Mouse (Mus musculus) spleen, adult 2 months (tissue): ENCODE results near the gene Pla2g2f.

ENCODE experiments used
- CTCF ChIP-seq: fragments of 200-500 bp; IDR thresholded peaks from 2 replicates; pipeline ENCODE4 v1.5.1; 2011; ENCODE audit warnings: mild to moderate bottlenecking, inconsistent platforms; ENCODE audit not compliant: insufficient read depth, insufficient read length, insufficient replicate concordance; ENCODE audit errors: extremely low read depth
- POLR2A ChIP-seq: fragments of 200-500 bp; IDR thresholded peaks from 2 replicates; pipeline ENCODE4 v1.6.1; 2011; ENCODE audit warnings: low read depth, low read length, inconsistent platforms

DNA sequence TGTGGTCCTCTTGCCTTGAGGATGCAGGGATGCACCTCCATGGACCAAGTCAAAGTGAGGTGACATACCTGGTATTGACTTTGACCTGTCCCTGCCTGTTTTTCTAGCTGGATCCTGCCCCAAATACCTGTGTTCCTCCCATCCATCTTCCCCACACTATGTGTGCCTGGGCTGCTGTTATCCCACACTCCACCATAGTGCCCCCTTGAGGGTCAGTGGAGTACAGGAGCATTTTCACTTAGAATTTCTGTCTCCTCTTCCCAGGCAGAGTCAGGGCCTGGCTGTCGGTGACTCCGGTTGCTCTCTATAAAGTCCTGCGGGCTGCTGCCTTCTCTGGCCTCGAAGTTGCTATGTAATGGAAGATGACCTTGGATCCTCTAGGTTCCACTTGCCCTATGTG lies 28.3 kb upstream of the Pla2g2f start:
- TF ChIP-seq POLR2A, result no peak
- no peak for TF ChIP-seq CTCF
